In genomic region chr7:91284167-91284566, GRCm38 (mm10) we compare ENCODE assay signal across 16 mouse cellular contexts.
DNase-seq lines count a peak whose midpoint lies in the region; ATAC-seq lines count a peak whose summit lies in the region.
"Had no signal": no experiment of that assay in that cellular context is flagged by ENCODE, and none has a peak within 500 bp of the region (broad histone marks: within the 10 kb centered on the region; RNA-seq: fewer than 3 reads in every experiment).

No protein-coding gene starts in this region.

- H3K27ac ChIP-seq in kidney, embryonic 14.5 days (ENCODE audit: low read depth, low read length) = no peak overlapping the region
- H3K27ac ChIP-seq: embryonic facial prominence, embryonic 12.5 days; forebrain, embryonic 13.5 days had no signal

- no peaks in the 10 kb centered on the region for H3K9me3 ChIP-seq in kidney, embryonic 14.5 days (ENCODE audit: control insufficient read depth, low read length)
- H3K9me3 ChIP-seq: embryonic facial prominence, embryonic 12.5 days; forebrain, embryonic 13.5 days had no signal

- no peaks in the 10 kb centered on the region for H3K36me3 ChIP-seq in kidney, embryonic 14.5 days (ENCODE audit: control insufficient read depth, insufficient read depth, low read length)
- H3K36me3 ChIP-seq: embryonic facial prominence, embryonic 12.5 days had no signal

- ATAC-seq in kidney, embryonic 14.5 days (ENCODE audit: low FRiP score, low TSS enrichment) = no peak
- ATAC-seq: CD4-positive, CD25-positive, alpha-beta regulatory T cell, adult 4 months; forebrain, embryonic 13.5 days had no signal

- H3K9ac ChIP-seq in kidney, embryonic 14.5 days (ENCODE audit: low read depth, low read length) = no peak overlapping the region
- H3K9ac ChIP-seq: embryonic facial prominence, embryonic 12.5 days; forebrain, embryonic 13.5 days had no signal

- H3K4me3 ChIP-seq in kidney, embryonic 14.5 days (ENCODE audit: low read length) = no peak overlapping the region
- H3K4me3 ChIP-seq: embryonic facial prominence, embryonic 12.5 days; forebrain, embryonic 13.5 days; myocyte had no signal

- no peak overlapping the region for H3K4me2 ChIP-seq in kidney, embryonic 14.5 days (replicated peaks; ENCODE audit: low read depth, low read length)
- H3K4me2 ChIP-seq: embryonic facial prominence, embryonic 12.5 days; forebrain, embryonic 13.5 days; liver, embryonic 11.5 days had no signal

- H3K4me1 ChIP-seq in kidney, embryonic 14.5 days (ENCODE audit: control insufficient read depth, insufficient read depth, low read length) = no peaks in the 10 kb centered on the region
- H3K4me1 ChIP-seq: embryonic facial prominence, embryonic 12.5 days had no signal

- H3K27me3 ChIP-seq in kidney, embryonic 14.5 days (ENCODE audit: control insufficient read depth, insufficient read depth, low read length) = no peaks in the 10 kb centered on the region
- H3K27me3 ChIP-seq: embryonic facial prominence, embryonic 12.5 days; forebrain, embryonic 13.5 days had no signal

- WGBS in kidney, embryonic 14.5 days = 98% methylated on average over 3 of the region's 3 CpGs

- peak; percentile 91 for DNase-seq in cerebellum, adult 11-12 months
- peak; percentile 91 to 96 for DNase-seq in cerebellum, postnatal 14 days
- DNase-seq in layer of hippocampus, postnatal 14 days (ENCODE audit: low spot score in 2 of 2) = peak; percentile 21 to 58
- DNase-seq in right cerebral cortex, adult 2 months (ENCODE audit: low spot score in 2 of 2) = peak; percentile 46 to 58
- no peak for DNase-seq in embryo, embryonic 11 days
- DNase-seq in kidney, postnatal 4 days = no peak
- DNase-seq in thymus, postnatal 10 days (ENCODE audit: low spot score in 2 of 2) = no peak
- DNase-seq: heart, adult 11 months; lung, postnatal 10 days; spleen, adult 18-20 months had no signal

Comparison
In these comparisons a context has a peak if more than half of its experiments do, and no peak if none do; other contexts are left out.
1. DNase-seq: peak in cerebellum, adult 11-12 months (single experiment), cerebellum, postnatal 14 days (2 of 2), layer of hippocampus, postnatal 14 days (2 of 2) and right cerebral cortex, adult 2 months (2 of 2); none in embryo, embryonic 11 days (single experiment), kidney, postnatal 4 days (0 of 2) and thymus, postnatal 10 days (0 of 2).